Mouse (Mus musculus) MEL-GATA-1-ER (cell line): ENCODE data around the gene Phc1.

Experiments
- DNase-seq: peaks from one replicate; pipeline ENCODE4 v3.0.0-alpha.2; 2012; ENCODE audit warnings: low read depth; ENCODE audit errors: extremely low read depth

The Phc1 gene

GRCm38 (mm10) chr6:122296918-122297278 is 43.5 kb downstream of the Phc1 start:
- no peak for DNase-seq

GRCm38 (mm10) chr6:122295242-122295641 is 45.1 kb downstream of the Phc1 start:
- DNase-seq: no peak

- DNase-seq: no peak
Observed at GRCm38 (mm10) chr6:122294290-122294689, 46.1 kb downstream of the Phc1 start.

- DNase-seq: no peak
Observed at GRCm38 (mm10) chr6:122293796-122294195, 46.6 kb downstream of the Phc1 start.

GRCm38 (mm10) chr6:122293121-122293520 is 47.2 kb downstream of the Phc1 start:
- no peak for DNase-seq

- DNase-seq: no peak
Observed at GRCm38 (mm10) chr6:122292184-122292583, 48.2 kb downstream of the Phc1 start.

GRCm38 (mm10) chr6:122291735-122292134 is 48.6 kb downstream of the Phc1 start:
- no peak for DNase-seq

GRCm38 (mm10) chr6:122291264-122291663 is 49.1 kb downstream of the Phc1 start:
- no peak for DNase-seq

GRCm38 (mm10) chr6:122290253-122290652 is 50.1 kb downstream of the Phc1 start:
- DNase-seq: no peak

- DNase-seq: no peak
Observed at GRCm38 (mm10) chr6:122289313-122289712, 51.0 kb downstream of the Phc1 start.

- no peak for DNase-seq
Observed at GRCm38 (mm10) chr6:122288263-122288662, 52.1 kb downstream of the Phc1 start.

- DNase-seq: no peak
Observed at GRCm38 (mm10) chr6:122284823-122285222, 55.5 kb downstream of the Phc1 start.

GRCm38 (mm10) chr6:122284304-122284703 is 56.1 kb downstream of the Phc1 start:
- no peak for DNase-seq

GRCm38 (mm10) chr6:122283429-122283828 is 56.9 kb downstream of the Phc1 start:
- DNase-seq: no peak

GRCm38 (mm10) chr6:122282782-122283181 is 57.6 kb downstream of the Phc1 start, which contains the start of gene Klrg1:
Gene Klrg1, minus strand, starts transcription at chr6:122282882.
- no peak for DNase-seq

GRCm38 (mm10) chr6:122276565-122276964 is 63.8 kb downstream of the Phc1 start:
- DNase-seq: no peak

GRCm38 (mm10) chr6:122274546-122274945 is 65.8 kb downstream of the Phc1 start:
- no peak for DNase-seq

GRCm38 (mm10) chr6:122270152-122270551 is 70.2 kb downstream of the Phc1 start:
- no peak for DNase-seq

- DNase-seq: no peak
Observed at GRCm38 (mm10) chr6:122269170-122269569, 71.2 kb downstream of the Phc1 start.

- no peak for DNase-seq
Observed at GRCm38 (mm10) chr6:122268561-122268960, 71.8 kb downstream of the Phc1 start.
